Mouse (Mus musculus): ENCODE measurements around the gene Sycn. TPM values are rescaled to one million over a fixed set of nuclear protein-coding genes. Genes with fewer than 3 reads are reported as not detected.
A peak's percentile ranks its signal among the peaks of the same experiment; 100 is the strongest.

Sycn gene
- total RNA-seq, 2 experiments from 2014 or later: not detected

GRCm38 (mm10) chr7:28557708-28558107 lies 17.0 kb downstream of the Sycn start:
- no peak for DNase-seq (ENCODE audit: low spot score in 2 of 2)

DNA sequence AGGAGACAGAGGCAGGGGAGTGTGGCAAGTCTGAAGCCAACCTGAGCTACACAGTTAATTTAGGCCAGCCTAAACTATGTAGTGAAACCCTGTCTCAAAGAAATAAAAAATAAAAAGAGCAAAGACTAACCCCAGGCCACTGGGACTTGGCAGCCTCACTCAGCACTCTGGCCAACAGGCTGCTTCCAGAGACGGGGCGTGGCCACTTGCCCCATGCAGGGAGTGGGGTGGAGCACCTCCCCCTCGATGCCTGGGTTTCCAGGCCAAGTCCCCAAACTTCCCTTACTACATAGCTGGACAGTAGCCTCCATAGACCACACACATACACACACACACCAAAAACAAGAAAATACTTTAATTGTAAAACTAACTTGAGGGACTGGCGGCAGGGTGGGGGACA lies 17.8 kb downstream of the Sycn start:
- DNase-seq (ENCODE audit: low spot score in 2 of 2): no peak

- no peak for DNase-seq (ENCODE audit: low spot score in 2 of 2)
Measured at GRCm38 (mm10) chr7:28560856-28561255, 20.2 kb downstream of the Sycn start.

GRCm38 (mm10) chr7:28561967-28562366 lies 21.3 kb downstream of the Sycn start:
- DNase-seq (ENCODE audit: low spot score in 2 of 2): no peak

DNA sequence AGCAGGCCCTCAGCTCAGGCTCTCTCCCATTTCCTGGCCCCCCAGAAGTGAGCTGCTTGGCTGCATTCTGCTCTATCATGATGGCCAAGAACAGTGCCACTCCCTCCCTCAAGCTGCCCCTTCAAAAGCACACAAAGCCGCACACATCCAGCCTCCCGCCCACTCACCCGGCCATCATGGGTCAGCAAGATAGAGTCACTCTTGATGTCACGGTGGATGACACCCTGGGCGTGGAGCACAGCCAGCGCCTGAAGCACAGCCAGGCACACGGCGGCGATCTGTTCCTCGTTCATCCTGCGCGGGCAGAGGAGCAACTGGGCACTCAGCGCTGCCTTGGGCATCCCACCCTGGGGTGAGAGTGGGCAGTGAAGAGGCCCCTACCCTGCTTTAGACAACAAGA lies 21.7 kb downstream of the Sycn start:
- DNase-seq (ENCODE audit: low spot score in 2 of 2): no peak

GRCm38 (mm10) chr7:28562951-28563350 lies 22.3 kb downstream of the Sycn start:
- DNase-seq (ENCODE audit: low spot score in 2 of 2): no peak

DNA sequence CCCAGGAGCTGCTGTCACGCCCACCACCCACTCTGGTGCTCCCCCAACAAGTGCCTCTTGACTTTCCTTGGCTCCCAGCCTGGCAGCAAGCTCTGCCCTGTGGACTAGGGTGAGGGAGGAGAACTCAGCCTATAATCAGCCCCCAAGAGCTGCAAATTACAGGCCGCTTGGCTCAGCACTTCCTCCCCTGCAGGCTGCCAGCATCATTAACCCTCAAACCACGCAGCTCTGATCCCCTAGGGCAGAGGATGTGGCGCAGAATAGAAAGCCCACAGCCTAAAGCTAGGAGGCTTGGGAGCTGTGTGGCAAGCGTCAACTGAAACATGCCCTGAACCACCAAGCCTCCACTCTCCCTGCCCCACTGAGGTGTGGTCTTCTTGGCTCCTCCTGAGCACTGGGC lies 24.7 kb downstream of the Sycn start:
- no peak for DNase-seq (ENCODE audit: low spot score in 2 of 2)

- no peak for DNase-seq (ENCODE audit: low spot score in 2 of 2)
Measured at GRCm38 (mm10) chr7:28567539-28567938, 26.9 kb downstream of the Sycn start.

DNA sequence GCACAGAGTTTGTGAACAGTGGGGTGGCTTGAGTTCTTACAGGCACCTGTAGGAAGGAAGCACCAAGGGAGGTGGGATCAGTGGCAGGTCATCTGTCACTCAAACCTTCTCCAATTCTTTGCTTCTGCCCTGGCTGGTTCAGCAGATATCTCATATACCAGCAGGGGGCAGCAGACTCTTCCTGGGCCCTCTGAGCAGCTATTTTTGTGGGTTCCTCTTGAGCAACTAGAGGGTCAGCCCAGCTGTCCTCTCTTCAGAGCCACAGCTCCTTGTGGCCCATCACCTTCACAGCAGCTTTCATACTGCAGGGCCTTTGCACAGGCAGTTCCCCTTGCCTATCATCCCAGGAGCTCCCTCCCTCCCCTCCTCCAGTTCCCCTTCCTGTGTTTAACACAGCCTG lies 27.6 kb downstream of the Sycn start:
- peak; percentile 63 to 79 for DNase-seq (ENCODE audit: low spot score in 2 of 2)

DNA sequence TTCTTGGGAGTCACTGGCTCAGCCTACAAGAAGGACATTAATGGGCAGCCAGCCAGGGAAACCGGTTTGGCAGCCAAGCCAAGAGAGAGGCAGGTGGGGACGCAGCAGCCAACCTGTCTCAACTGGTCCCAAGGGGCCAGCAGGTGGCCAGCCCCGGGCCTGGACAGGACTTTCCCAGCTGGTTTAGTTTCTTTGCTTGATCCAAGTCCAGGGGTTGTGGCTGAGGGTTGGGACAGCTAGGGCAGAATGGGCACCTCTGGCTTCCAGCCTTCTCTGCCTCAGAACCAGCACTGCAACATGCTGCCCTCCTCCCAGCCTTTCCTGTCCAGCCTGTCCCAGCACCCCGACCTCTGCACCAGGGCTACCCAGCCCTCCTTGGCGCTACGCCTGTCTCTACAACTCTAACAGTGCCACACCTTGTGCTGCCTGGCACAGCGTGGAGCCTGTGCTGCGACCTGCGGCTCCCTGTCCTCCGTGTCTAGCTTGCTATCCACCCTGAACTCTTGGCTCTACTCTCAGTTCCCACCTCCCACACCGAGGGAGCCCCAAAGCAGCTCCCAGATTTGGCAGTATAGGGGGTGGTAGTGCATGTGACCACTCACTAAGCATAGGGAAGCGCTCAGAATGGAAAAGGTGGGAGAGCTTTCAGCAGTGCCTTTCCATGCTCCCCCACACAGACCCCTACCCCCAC lies 29.8 kb downstream of the Sycn start:
- no peak for DNase-seq (ENCODE audit: low spot score in 2 of 2)

GRCm38 (mm10) chr7:28570982-28571682 lies 30.4 kb downstream of the Sycn start:
- DNase-seq (ENCODE audit: low spot score in 2 of 2): no peak

DNA sequence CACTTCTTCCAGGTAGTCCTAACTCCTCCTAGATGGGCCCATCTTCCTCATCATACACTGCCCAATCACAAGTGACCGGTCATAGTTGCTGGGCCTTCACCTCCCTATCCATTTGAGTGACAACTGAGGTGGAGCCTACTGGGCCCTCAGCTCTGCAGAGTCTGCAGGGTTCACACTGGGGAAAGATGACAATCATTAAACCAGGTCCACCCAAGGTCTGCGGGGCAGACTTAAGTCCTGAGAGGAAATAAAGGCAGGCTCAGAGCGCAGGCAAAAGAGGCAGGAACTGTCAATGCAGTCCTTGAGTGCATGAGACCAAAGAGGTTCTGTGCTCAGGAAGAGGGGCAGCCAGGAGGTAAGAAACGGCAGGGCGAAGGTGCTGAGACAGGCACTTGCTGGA lies 32.0 kb downstream of the Sycn start:
- no peak for DNase-seq (ENCODE audit: low spot score in 2 of 2)

DNA sequence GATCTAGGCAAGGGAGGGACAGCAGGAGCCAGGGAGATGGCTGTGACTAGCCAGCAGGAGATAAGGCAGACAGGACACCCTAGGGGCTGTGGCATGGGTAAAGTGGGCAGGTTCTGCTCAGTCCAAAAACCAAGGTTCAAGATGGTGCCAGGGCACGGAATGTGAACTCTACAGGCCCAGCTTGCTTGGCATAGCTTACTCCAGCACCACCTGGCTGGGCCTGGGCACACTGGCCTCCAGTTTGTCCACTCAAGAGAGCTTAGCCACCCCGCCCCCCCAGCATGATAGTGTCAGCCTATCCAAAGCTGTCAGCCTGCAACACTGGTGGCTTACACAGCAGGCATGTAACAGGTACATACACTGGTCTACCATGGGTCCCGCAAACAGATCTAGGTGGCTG lies 32.6 kb downstream of the Sycn start:
- DNase-seq (ENCODE audit: low spot score in 2 of 2): no peak

DNA sequence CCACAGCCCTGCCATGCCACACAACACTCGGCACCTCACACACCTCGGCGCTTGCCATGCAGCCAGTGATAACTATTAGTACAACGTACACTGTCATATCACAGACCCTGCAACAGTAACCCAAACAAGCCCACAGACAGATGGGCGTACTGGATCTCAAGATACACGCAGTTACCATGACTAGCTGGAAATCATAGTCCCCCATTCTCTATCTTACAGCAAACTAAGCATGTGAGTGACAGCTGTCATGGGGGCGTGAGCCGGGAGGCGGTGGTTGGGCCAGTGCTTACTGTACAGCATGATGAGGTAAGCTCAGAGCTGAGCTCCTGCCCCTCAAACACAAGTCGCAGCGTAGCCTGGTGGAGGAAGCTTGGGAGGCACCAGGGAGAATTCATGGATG lies 34.9 kb downstream of the Sycn start:
- peak; percentile 52 to 82 for DNase-seq (ENCODE audit: low spot score in 2 of 2)

DNA sequence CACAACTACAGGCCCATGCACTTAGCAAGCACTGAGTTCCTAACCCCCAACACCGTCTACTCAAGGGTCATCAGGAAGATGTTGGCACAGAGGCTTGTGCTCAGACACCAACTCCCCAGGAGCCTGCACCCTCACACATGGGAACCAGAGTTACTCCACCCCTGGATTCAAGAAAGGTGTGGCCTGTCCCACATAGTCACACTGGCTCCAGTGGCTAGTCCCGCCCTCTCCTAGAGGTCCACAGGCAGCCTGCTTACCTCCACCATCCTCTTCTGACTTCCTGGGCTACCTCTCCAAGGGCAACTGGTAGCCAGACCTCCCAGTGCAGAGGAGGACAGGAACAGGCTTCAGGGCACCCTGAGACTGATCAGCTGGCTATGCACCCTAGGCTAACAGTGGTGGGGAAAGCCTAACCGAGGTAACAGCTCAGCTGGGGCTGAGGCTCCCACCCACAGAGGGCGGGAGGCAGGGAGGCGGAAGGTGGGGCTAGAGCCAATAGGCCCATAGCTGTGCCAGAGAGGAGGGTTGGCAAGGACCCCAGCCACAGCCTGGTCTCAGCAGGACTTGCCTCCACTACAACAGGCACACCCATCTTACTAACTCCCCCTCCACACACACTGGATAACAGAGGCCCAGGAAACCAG lies 35.7 kb downstream of the Sycn start:
- DNase-seq (ENCODE audit: low spot score in 2 of 2): peak in 1 of 2 experiments; percentile 59

DNA sequence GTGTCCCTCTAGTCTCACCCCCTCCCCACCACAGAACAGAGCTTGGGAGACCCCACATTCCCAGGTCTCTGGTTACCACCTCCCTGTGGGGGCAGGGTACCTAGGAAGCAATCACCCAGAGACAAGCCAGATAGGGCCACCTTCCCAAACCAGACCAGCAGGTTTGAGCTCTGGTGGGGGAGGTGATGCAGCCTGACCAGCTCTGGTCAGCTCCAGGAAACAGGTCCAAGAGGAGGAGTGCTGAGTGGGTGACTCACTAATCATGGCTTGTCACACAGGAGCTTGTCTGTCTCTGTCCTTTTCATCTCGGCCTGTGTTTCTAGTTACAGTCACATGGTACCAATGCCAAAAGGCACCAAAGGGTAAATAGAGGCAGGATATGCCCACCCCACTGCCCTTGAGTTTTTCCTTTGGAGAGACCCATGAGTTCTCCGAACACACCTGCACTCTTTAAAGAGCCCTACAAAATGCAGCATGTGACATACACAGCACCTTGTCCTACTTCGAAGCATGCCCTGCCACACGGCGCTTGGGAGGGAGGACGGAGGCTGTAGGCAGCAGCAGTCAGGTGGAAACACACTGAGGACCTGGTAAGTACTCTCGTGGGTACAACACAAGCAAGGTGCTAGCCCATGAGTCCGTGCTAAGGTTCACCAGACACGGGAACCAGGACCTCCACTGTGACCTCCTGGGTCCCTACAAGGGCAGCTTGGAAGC lies 37.3 kb downstream of the Sycn start:
- DNase-seq (ENCODE audit: low spot score in 2 of 2): no peak

DNA sequence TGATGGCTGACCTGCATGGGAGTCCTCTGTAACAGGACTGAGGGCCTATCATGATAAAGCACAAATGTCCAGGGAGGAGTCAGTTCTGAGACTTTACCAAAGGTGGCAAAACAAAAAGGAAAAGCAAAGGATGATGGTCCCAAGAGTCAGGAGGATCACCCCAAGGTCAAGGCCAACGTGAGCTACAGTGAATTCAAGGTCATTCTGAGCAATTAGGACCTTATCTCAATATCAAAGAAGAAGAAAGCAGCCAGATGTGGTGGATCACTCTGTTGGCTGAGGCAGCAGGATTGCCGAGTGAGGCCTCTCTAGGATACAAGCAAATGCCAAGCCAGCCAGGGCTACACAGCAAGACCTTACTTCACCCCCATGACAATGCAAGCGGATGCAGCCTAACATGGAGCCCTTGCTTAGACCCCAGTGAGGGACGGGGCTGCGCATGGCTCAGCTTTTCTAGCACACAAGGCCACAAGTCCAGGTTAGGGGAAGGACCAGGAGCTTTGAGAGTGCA lies 37.9 kb downstream of the Sycn start:
- no peak for DNase-seq (ENCODE audit: low spot score in 2 of 2)

- DNase-seq (ENCODE audit: low spot score in 2 of 2): no peak
Measured at GRCm38 (mm10) chr7:28579826-28580225, 39.1 kb downstream of the Sycn start.

DNA sequence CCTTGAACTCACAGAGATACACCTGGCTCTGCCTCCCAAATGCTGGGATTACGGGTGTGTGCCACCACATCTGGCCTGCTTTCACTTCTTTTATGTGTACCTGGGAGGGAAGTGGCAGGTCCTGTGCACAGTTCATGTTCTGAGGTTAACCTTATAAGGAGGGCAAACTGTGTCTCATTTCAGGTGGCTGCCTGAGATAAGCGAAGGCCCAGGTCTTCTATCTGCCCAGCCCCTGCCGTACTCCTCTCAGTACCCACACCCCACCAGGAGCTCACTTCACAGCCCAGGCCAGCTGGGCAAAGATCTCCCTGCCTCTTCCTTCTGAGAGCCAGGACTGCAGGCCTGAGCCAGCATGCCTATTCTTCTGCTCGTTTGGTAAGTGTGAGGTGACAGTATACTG lies 41.0 kb downstream of the Sycn start:
- DNase-seq (ENCODE audit: low spot score in 2 of 2): no peak

- peak in 1 of 2 experiments; percentile 62 for DNase-seq (ENCODE audit: low spot score in 2 of 2)
Measured at GRCm38 (mm10) chr7:28582841-28583240, 42.2 kb downstream of the Sycn start.

DNA sequence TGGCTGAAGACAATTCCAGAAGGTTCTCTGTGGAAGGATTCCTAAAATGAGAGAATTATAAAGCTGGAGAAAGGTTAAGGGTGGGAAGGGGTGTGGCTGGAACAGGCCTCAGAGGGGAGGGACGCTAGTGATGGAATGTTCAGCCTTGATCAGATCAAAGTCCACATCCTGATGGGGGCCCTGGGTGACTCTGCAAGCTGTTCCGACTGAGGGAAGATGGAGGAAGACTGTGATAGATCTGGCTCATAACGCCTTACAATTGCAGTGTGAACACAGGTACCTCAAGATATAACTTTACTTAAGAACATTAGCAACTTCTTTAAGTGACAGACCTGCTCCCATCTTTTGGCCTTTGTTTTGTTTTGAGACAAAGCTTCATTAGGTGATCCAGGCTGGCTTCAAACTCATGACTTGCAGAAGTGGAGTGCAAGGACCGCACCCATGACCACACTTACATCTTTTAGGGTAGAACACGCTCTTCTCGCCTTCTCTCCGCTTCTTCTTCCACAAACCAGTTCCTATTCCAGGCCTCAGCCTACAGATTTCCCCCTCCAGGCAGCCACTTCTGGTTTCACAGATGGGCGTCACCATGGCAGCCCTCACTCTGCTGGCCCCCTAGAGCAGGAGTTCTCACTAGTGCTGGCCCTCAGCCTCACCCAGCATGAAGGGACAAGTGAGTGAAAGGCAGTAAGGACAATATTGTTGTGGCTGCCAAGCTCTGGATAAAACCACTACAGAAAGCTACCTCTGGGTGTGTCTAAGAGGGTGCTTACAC lies 43.1 kb downstream of the Sycn start:
- no peak for DNase-seq (ENCODE audit: low spot score in 2 of 2)

Data from layer of hippocampus, postnatal 14 days (tissue).